Mouse (Mus musculus) c-Kit-negative CD71-positive TER-119-positive erythroid progenitor cells, embryonic 14.5 days (primary cell): Measurements from ENCODE around the gene Rtf2.

Experiments used
- DNase-seq: peaks from one replicate; pipeline ENCODE4 v3.0.0-alpha.2; 2013; ENCODE audit warnings: low read depth, low spot score

Gene Rtf2

GRCm38 (mm10) chr2:172439843-172440639 lies at the start of gene Rtf2:
TSS of gene Rtf2 (plus strand) at chr2:172440556.
- DNase-seq = peak; percentile 95

- no peak for DNase-seq
Observed at GRCm38 (mm10) chr2:172392041-172392521, 48.3 kb upstream of the Rtf2 start.

GRCm38 (mm10) chr2:172393391-172394051 lies 46.8 kb upstream of the Rtf2 start, which contains the start of gene Cass4:
TSS of gene Cass4 (plus strand) at chr2:172393794.
- DNase-seq = no peak

GRCm38 (mm10) chr2:172394052-172394392 lies 46.3 kb upstream of the Rtf2 start:
- DNase-seq = no peak

DNA sequence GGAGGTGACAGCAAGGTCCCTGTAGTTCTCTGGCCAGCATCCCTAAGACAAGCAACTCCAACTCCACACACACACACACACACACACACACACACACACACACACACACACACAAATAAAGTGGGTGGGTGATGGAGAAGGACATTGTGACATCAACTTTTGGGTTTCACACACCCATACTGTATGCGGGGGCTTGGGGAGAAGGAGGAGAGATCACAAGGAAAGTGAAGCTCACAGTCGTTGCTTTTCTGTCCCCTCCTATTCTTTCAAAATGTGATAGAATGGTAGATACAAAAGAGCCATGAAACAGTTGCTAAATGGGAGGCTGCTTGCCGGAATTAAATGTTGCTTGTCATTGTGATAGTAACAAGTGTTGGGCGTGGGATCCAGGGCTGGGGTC lies 45.7 kb upstream of the Rtf2 start:
- DNase-seq = no peak

- no peak for DNase-seq
Observed at GRCm38 (mm10) chr2:172395961-172396360, 44.4 kb upstream of the Rtf2 start.

- no peak for DNase-seq
Observed at GRCm38 (mm10) chr2:172399901-172400300, 40.5 kb upstream of the Rtf2 start.

DNA sequence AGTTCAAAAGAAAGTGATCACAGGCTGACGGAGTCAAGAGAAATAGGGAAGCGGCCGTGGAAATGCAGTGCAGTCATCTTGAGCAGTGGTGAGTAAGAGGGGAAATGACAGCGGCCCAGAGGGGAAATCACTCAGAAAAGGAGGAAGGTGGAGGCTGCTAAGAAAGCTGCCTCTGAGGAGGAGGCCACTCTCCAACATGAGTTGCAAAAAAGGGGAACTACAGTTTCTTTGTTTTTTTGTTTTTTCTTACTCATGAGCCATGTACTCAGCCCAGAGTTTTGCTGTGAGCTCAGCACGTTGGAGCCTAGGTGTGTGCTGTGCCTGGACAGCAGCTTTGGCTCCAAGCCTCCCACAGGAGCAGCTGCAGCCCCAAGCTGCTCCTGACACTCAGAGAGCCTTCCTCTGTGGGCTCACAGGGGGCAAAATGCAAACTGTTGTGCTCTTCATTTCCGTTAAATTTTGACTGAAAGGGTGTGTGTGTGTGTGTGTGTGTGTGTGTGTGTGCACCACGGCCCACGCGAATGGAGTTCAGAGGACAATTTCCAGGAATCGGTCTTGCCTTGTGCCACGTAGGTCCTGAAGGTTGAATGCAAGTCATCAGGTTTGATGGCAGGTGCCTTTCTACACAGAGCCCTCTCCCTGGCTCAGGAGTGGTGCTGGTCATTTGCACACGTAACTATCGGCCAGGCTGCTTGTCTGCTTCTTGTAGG lies 39.1 kb upstream of the Rtf2 start:
- DNase-seq = no peak

DNA sequence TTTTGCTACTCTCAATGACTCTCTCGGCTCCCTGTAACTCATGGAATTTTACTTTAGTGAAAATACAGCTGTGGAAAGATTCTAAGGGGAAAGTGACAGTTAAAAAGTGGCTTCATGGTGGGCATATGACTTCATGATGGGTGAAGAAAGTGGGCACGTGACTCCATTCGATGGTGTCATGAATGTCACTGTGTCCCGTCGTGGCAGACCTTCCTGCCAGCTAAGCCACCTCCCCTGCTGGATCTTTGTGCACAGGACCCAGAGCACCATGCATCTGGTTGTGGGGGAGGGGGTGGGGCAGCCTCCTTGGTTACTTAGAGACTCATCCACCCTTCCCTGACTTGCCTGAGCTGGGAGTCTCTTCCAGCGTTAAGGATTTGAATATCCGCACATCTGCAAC lies 36.1 kb upstream of the Rtf2 start:
- no peak for DNase-seq

- no peak for DNase-seq
Observed at GRCm38 (mm10) chr2:172405011-172405410, 35.3 kb upstream of the Rtf2 start.

DNA sequence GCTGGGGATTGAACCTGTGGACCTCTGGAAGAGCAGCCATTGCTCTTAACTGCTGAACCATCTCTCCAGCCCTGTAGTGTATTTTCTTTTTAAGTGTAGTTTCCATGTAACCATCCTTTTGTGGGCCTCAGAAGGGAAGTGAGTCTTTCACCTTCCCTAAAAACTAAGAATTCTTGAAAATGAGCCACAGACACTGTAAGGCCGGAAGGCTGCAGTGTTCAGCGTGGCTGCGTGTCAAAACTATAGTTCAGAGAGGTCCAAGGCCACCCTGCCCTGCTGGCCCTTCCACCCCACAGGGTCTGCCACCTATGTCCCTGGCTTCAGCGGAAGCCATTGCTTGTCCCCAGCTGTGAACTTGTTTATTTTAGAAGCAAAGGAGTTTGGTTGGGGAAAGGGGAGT lies 34.2 kb upstream of the Rtf2 start:
- DNase-seq = no peak

DNA sequence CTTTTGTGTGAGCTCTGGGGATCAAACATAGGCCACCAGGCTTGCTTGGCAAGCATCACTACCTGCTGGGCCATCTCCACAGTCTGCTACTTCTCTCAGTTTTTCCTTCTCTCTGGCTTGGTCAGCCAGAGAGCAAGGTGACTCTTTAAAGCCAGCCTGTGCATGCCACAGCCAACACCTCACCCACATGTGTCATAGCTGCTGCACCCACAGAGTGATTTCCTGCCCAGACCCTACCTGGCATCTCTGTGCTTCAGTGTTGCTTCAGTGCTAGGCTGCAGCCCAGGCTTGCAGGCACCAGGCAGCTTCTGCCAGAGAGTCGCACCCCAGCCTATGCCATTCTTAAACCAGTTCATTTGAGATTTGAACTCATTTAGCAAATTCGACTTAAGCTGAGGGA lies 32.9 kb upstream of the Rtf2 start:
- DNase-seq = no peak

GRCm38 (mm10) chr2:172410686-172411085 lies 29.7 kb upstream of the Rtf2 start:
- DNase-seq = no peak

DNA sequence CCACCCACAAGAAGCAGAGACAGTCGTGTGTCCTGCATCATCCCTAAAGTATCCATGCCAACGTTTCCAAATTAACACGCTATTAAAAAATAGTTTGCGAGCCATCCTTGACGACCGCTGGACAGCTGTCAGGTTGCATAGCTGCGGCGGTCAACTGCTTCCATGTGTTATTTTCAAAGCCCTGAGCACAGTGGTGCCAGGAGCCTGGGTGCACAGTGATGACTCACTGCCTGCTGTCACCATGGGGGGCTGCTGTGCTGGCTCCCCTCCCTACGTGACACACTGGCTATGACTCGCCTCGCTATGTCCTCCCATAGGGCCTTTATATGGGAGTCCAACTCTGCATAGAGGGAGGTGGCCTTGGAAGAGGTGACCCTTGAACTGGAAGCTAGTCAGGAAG lies 29.3 kb upstream of the Rtf2 start:
- DNase-seq = no peak

DNA sequence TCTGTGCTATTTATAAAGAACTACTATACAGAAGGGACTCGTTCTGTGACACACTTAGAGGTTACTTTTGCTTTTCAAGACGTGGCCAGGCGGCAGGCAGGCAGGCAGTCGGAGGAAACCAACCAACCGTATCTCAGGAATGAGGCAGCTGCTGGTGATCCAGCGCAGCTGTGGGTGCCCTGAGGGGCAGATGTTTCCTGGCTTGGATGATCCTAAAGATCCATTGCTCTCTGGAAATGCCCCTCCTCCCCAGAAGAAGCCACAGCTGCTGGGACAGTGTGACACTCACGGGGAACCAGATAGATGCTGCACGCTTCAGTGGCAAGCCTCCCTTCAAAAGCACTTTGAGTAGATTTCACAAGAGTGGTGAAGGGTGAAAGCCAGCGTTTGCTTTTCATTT lies 27.9 kb upstream of the Rtf2 start:
- DNase-seq = no peak

- DNase-seq = no peak
Observed at GRCm38 (mm10) chr2:172413273-172413672, 27.1 kb upstream of the Rtf2 start.

DNA sequence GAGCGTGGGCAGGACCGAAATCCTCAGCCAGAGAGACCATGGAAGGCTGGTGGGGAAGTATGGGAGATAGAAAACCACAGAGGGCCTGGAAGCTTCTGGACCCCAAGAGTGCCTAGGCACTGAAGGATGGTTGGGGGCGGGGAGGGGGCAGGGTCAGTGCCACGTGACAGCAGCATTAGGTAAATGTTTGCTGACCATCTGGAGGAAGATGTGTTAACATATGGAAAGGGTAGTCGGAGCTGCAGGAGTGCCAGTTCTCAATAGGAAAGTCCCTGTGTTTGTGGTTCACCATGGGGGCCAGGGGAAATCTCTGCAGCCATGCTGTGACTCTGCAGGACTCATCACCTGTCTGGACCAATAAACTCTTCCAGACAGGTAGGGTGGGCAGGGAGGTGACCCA lies 26.5 kb upstream of the Rtf2 start:
- no peak for DNase-seq

DNA sequence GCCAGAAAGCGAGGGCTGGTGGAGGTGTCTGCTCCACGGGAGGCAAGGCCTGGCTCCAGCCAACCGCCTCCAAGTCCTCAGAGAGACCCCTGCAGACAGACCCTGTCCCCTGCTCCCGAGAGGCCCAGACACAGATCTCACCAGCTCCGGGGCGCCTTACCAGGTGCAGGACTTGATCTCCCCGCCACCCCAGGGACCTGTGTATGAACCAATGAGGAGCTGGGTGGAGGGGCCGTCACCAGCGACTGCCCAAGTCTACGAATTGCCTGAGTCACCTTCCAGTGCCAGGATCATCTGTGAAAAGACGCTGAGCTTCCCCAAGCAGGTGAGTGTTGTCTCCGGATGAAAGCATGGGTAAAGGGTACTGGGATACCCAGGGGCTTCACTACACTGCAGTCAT lies 24.1 kb upstream of the Rtf2 start:
- DNase-seq = no peak

- no peak for DNase-seq
Observed at GRCm38 (mm10) chr2:172416876-172417275, 23.5 kb upstream of the Rtf2 start.

GRCm38 (mm10) chr2:172418208-172418607 lies 22.1 kb upstream of the Rtf2 start:
- no peak for DNase-seq

DNA sequence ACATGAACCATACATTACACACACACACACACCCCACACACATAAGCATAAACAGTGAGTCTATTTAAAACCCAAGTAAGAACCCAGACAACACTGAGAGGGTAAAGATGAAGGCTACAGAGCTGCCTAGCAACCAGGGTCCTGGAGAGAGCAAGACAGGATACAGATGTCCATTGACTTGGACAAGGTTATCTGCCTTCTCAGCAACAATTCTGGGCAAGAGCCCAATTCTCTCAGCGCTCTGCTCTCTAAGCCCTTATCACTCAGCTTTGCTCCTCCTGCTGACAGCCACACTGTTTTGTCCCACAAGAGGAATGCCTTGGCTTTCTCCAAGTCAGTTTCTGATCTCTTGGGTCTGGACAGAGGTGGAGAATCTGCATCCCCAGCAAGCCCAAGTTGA lies 9.7 kb upstream of the Rtf2 start:
- DNase-seq = no peak

- no peak for DNase-seq
Observed at GRCm38 (mm10) chr2:172433746-172434145, 6.6 kb upstream of the Rtf2 start.
